Mouse (Mus musculus): Measurements from ENCODE around the gene Pla2g2e.

DNA sequence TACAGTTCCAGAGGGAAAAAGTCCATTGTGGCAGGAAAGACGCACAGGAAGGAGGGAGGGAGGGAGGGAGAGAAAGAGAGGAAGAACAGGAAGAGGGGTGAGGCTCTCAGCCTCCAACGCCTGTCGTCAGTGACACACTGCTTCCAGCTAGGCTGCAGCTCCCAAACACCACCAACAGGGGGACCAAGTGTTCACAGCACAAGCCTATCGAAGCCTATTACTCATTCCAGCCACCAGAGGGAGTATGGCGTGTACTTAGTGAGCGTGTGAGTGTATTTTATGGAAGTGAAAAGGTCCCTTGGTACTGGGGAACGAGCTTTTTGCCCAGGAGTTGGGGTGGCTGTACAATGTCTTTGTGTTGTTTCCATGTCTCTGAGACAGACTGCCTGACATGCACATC is 21.3 kb upstream of the Pla2g2e start:
- TF ChIP-seq GATA1 (IDR thresholded peaks at IDR 0.05; ENCODE audit: borderline replicate concordance, low read length) (no peak), FLI1 (IDR thresholded peaks at IDR 0.05; ENCODE audit: low read length) (no peak)

Measured in megakaryocyte, embryonic 14.5 days (primary cell).